Mouse (Mus musculus) liver, adult 2 months (tissue): ENCODE measurements around the gene Scgn.

ENCODE experiments used
- CTCF ChIP-seq: fragments of 200-500 bp; IDR thresholded peaks from 2 replicates; pipeline ENCODE4 v1.5.1; 2011; ENCODE audit warnings: low read depth, low read length, control low read depth
- POLR2A ChIP-seq: fragments of 200-500 bp; IDR thresholded peaks from 2 replicates; pipeline ENCODE4 v1.6.1; 2011; ENCODE audit warnings: low read length, control low read depth; ENCODE audit not compliant: insufficient read depth; ENCODE audit errors: extremely low read depth

DNA sequence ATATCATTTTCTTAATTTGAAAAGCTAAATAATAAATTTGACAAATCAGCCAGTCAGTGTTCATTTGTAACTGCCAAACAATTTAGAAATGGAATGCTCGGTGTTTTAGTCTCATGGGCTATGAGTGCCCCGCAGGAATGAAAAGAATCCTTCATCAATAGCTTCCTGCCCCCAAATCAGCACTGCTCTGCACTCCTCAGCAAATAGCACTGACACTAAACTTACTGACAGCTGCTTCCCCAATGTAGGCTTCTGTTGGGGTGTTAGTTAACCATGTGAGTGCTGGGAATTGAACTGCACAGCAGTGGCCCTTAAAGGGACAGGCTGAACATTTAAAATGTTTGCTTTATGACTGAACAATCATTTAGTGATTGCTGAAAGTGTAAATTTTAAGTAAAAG lies 31.2 kb downstream of the Scgn start:
- TF ChIP-seq CTCF (no peak), POLR2A (no peak)
